Mouse (Mus musculus) hindbrain, embryonic 13.5 days (tissue): ENCODE measurements around the gene Parp6. TPM values are rescaled to one million over a fixed set of nuclear protein-coding genes. Genes with fewer than 3 reads are reported as not detected.

ENCODE experiments used
- ATAC-seq: fragments of 200-750 bp; cut with Nextera tagmentation; 2 replicates; pipeline ENCODE4 v1.8.0; 2017; ENCODE audit warnings: moderate TSS enrichment; ENCODE audit not compliant: low FRiP score
- H3K27ac ChIP-seq: fragments of 300-500 bp; sonication (generic); 2 replicates; pipeline ENCODE4 v1.5.1; 2015; ENCODE audit warnings: inconsistent platforms, mild to moderate bottlenecking, moderate library complexity
- H3K27me3 ChIP-seq: fragments of 300-500 bp; sonication (generic); 2 replicates; pipeline ENCODE4 v1.6.1; 2015; ENCODE audit warnings: mild to moderate bottlenecking, inconsistent platforms
- H3K36me3 ChIP-seq: fragments of 300-500 bp; sonication (generic); 2 replicates; pipeline ENCODE4 v1.6.1; 2015; ENCODE audit warnings: mild to moderate bottlenecking, inconsistent platforms
- H3K4me1 ChIP-seq: fragments of 300-500 bp; sonication (generic); replicated peaks from 2 replicates; pipeline ENCODE4 v1.6.1; 2015; ENCODE audit warnings: inconsistent platforms
- H3K4me2 ChIP-seq: fragments of 300-500 bp; sonication (generic); 2 replicates; pipeline ENCODE4 v1.6.1; 2015; ENCODE audit warnings: inconsistent platforms, mild to moderate bottlenecking, moderate library complexity
- H3K4me3 ChIP-seq: fragments of 300-500 bp; sonication (generic); 2 replicates; pipeline ENCODE4 v1.5.1; 2015; ENCODE audit warnings: mild to moderate bottlenecking, inconsistent platforms
- H3K9ac ChIP-seq: fragments of 300-500 bp; sonication (generic); 2 replicates; pipeline ENCODE4 v1.6.1; 2015; ENCODE audit warnings: mild to moderate bottlenecking, inconsistent platforms
- H3K9me3 ChIP-seq: fragments of 300-500 bp; sonication (generic); 2 replicates; pipeline ENCODE4 v1.6.1; 2016; ENCODE audit warnings: inconsistent platforms
- WGBS: fragments of 180-500 bp; shearing (Covaris S2); methylation state at CpG from one replicate; pipeline ENCODE4 v1.1.7; 2015; 5-methylcytosine and 5-hydroxymethylcytosine counted together
- polyA plus RNA-seq: library from polyadenylated mRNA; unstranded; fragments of >200 nt; fragmentation: Nextera tagmentation; extraction: Ambion mirVana; gene quantifications from 2 replicates; pipeline ENCODE4 v1.2.1, GENCODE M21; 2015

Parp6 gene
- polyA plus RNA-seq, 1 experiment from 2014 or later: 185 TPM

GRCm38 (mm10) chr9:59610950-59611349 lies 6.1 kb upstream of the Parp6 start:
- Histone ChIP-seq H3K27me3 (no peaks in the 10 kb centered on the region), H3K9me3 (no peaks in the 10 kb centered on the region), H3K9ac (no peak overlapping the region; the same call in 1 of the 2 replicates), H3K4me1 (no peaks in the 10 kb centered on the region), H3K4me3 (no peak overlapping the region), H3K36me3 (peaks cover 12% of the 10 kb centered on the region), H3K4me2 (no peak overlapping the region), H3K27ac (no peak overlapping the region)
- WGBS: 89% methylated on average over 2 of the region's 2 CpGs
- ATAC-seq: no peak

- WGBS: 90% methylated on average over 2 of the region's 2 CpGs
- H3K27me3 ChIP-seq: no peaks in the 10 kb centered on the region
- H3K27ac ChIP-seq: no peak overlapping the region
- H3K4me3 ChIP-seq: no peak overlapping the region
- H3K9me3 ChIP-seq: no peaks in the 10 kb centered on the region
- H3K36me3 ChIP-seq: no peaks in the 10 kb centered on the region
- ATAC-seq: no peak
- H3K4me1 ChIP-seq: peaks cover 36% of the 10 kb centered on the region
- no peak overlapping the region for H3K4me2 ChIP-seq
- no peak overlapping the region for H3K9ac ChIP-seq
These were observed 1.3 kb upstream of the Parp6 start for GRCm38 (mm10) chr9:59615797-59616196.

- H3K4me3 ChIP-seq: peak overlapping the region; percentile 95
- H3K27ac ChIP-seq: peak overlapping the region; percentile 95
- no peaks in the 10 kb centered on the region for H3K27me3 ChIP-seq
- no peaks in the 10 kb centered on the region for H3K9me3 ChIP-seq
- peak overlapping the region; percentile 69 for H3K4me2 ChIP-seq
- peaks cover 7% of the 10 kb centered on the region for H3K36me3 ChIP-seq
- under 1% methylated on average over 34 of the region's 58 CpGs for WGBS
- H3K4me1 ChIP-seq: peaks cover 37% of the 10 kb centered on the region
- ATAC-seq: peak; percentile 93; the same call in 1 of the 2 replicates
- H3K9ac ChIP-seq: peak overlapping the region; percentile 93
These were observed 356 bp downstream of the Parp6 start for GRCm38 (mm10) chr9:59617307-59617973.

- peaks cover 84% of the 10 kb centered on the region for H3K36me3 ChIP-seq
- no peak overlapping the region for H3K27ac ChIP-seq
- no peak for ATAC-seq
- no peak overlapping the region for H3K4me3 ChIP-seq
- no peak overlapping the region for H3K9ac ChIP-seq
- H3K9me3 ChIP-seq: no peaks in the 10 kb centered on the region
- H3K4me2 ChIP-seq: no peak overlapping the region
- no peaks in the 10 kb centered on the region for H3K27me3 ChIP-seq
- H3K4me1 ChIP-seq: no peaks in the 10 kb centered on the region
- WGBS: 91% methylated on average over 1 of the region's 1 CpGs
These were observed 21.3 kb downstream of the Parp6 start for GRCm38 (mm10) chr9:59638372-59638771.

GRCm38 (mm10) chr9:59639936-59640335 lies 22.9 kb downstream of the Parp6 start:
- H3K27me3 ChIP-seq: no peaks in the 10 kb centered on the region
- WGBS: 91% methylated on average over 4 of the region's 4 CpGs
- H3K4me3 ChIP-seq: no peak overlapping the region
- H3K4me1 ChIP-seq: no peaks in the 10 kb centered on the region
- no peak for ATAC-seq
- H3K4me2 ChIP-seq: no peak overlapping the region
- H3K9ac ChIP-seq: no peak overlapping the region
- H3K27ac ChIP-seq: no peak overlapping the region
- H3K36me3 ChIP-seq: peaks cover 82% of the 10 kb centered on the region
- H3K9me3 ChIP-seq: no peaks in the 10 kb centered on the region

- Histone ChIP-seq H3K36me3 (peaks cover 76% of the 10 kb centered on the region), H3K4me1 (no peaks in the 10 kb centered on the region), H3K4me2 (no peak overlapping the region), H3K9me3 (no peaks in the 10 kb centered on the region), H3K9ac (no peak overlapping the region), H3K27ac (no peak overlapping the region), H3K27me3 (no peaks in the 10 kb centered on the region), H3K4me3 (no peak overlapping the region)
- 90% methylated on average over 2 of the region's 2 CpGs for WGBS
- ATAC-seq: no peak
These were observed 24.2 kb downstream of the Parp6 start for GRCm38 (mm10) chr9:59641320-59641719.

- H3K9ac ChIP-seq: no peak overlapping the region
- H3K27ac ChIP-seq: no peak overlapping the region
- no peaks in the 10 kb centered on the region for H3K27me3 ChIP-seq
- WGBS: 98% methylated on average over 4 of the region's 4 CpGs
- ATAC-seq: no peak
- no peak overlapping the region for H3K4me3 ChIP-seq
- peaks cover 60% of the 10 kb centered on the region for H3K36me3 ChIP-seq
- no peaks in the 10 kb centered on the region for H3K9me3 ChIP-seq
- no peaks in the 10 kb centered on the region for H3K4me1 ChIP-seq
- H3K4me2 ChIP-seq: no peak overlapping the region
These were observed 32.8 kb downstream of the Parp6 start for GRCm38 (mm10) chr9:59649911-59650310.

- no peak for ATAC-seq
- 37% methylated on average over 3 of the region's 3 CpGs for WGBS
- no peaks in the 10 kb centered on the region for H3K27me3 ChIP-seq
- peaks cover 5% of the 10 kb centered on the region for H3K4me1 ChIP-seq
- peaks cover 34% of the 10 kb centered on the region for H3K36me3 ChIP-seq
- no peak overlapping the region for H3K9ac ChIP-seq
- no peak overlapping the region for H3K4me2 ChIP-seq
- no peak overlapping the region for H3K27ac ChIP-seq
- H3K4me3 ChIP-seq: no peak overlapping the region
- H3K9me3 ChIP-seq: no peaks in the 10 kb centered on the region
These were observed 36.3 kb downstream of the Parp6 start for GRCm38 (mm10) chr9:59653371-59653770.

- no peak for ATAC-seq
- Histone ChIP-seq H3K27ac (no peak overlapping the region), H3K27me3 (no peaks in the 10 kb centered on the region), H3K4me3 (no peak overlapping the region), H3K4me1 (peaks cover 16% of the 10 kb centered on the region), H3K4me2 (no peak overlapping the region), H3K36me3 (peaks cover 22% of the 10 kb centered on the region), H3K9me3 (no peaks in the 10 kb centered on the region), H3K9ac (no peak overlapping the region)
- WGBS: 99% methylated on average over 2 of the region's 2 CpGs
These were observed 37.4 kb downstream of the Parp6 start for GRCm38 (mm10) chr9:59654450-59654983.

- H3K27ac ChIP-seq: peak within 1 kb of the TSS; percentile 99
- ATAC-seq: peak; percentile 91
- H3K9ac ChIP-seq: peak within 1 kb of the TSS; percentile 93
- WGBS: under 1% methylated on average over 46 of the region's 46 CpGs
- peak within 1 kb of the TSS; percentile 77 for H3K4me3 ChIP-seq
- peaks cover 6% of the 10 kb centered on the region for H3K36me3 ChIP-seq
- H3K4me2 ChIP-seq: peak within 1 kb of the TSS; percentile 93
- no peaks in the 10 kb centered on the region for H3K27me3 ChIP-seq
- no peaks in the 10 kb centered on the region for H3K9me3 ChIP-seq
- H3K4me1 ChIP-seq: peaks cover 32% of the 10 kb centered on the region
These were observed 39.0 kb downstream of the Parp6 start, which contains the start of gene Pkm for GRCm38 (mm10) chr9:59655958-59656634. TSS of gene Pkm (plus strand) at chr9:59656368.

GRCm38 (mm10) chr9:59656635-59657617 lies 39.8 kb downstream of the Parp6 start:
- H3K27ac ChIP-seq: peak overlapping the region; percentile 99
- peaks cover 40% of the 10 kb centered on the region for H3K4me1 ChIP-seq
- no peaks in the 10 kb centered on the region for H3K27me3 ChIP-seq
- H3K4me3 ChIP-seq: peak overlapping the region; percentile 77
- ATAC-seq: peak; percentile 74
- WGBS: under 1% methylated on average over 64 of the region's 65 CpGs
- H3K9ac ChIP-seq: peak overlapping the region; percentile 93
- peak overlapping the region; percentile 93 for H3K4me2 ChIP-seq
- peaks cover 4% of the 10 kb centered on the region for H3K36me3 ChIP-seq
- no peaks in the 10 kb centered on the region for H3K9me3 ChIP-seq

- H3K4me2 ChIP-seq: peak overlapping the region; percentile 93
- H3K27me3 ChIP-seq: no peaks in the 10 kb centered on the region
- peak overlapping the region; percentile 93 for H3K9ac ChIP-seq
- ATAC-seq: no peak
- peak overlapping the region; percentile 99 for H3K27ac ChIP-seq
- WGBS: 3% methylated on average over 4 of the region's 4 CpGs
- peak overlapping the region; percentile 77 for H3K4me3 ChIP-seq
- H3K4me1 ChIP-seq: peaks cover 52% of the 10 kb centered on the region
- no peaks in the 10 kb centered on the region for H3K9me3 ChIP-seq
- H3K36me3 ChIP-seq: peaks cover 7% of the 10 kb centered on the region
These were observed 41.1 kb downstream of the Parp6 start for GRCm38 (mm10) chr9:59658146-59658545.
